Comparison of ENCODE assay signal across 12 mouse cellular contexts in genomic region chr17:55224058-55224457, GRCm38 (mm10).
"Had no signal": no experiment of that assay in that cellular context is flagged by ENCODE, and none has a peak within 500 bp of the region (broad histone marks: within the 10 kb centered on the region; RNA-seq: fewer than 3 reads in every experiment).

No protein-coding gene starts in this region.

- DNase-seq: kidney, adult 2 months; kidney, postnatal 25 days; layer of hippocampus, postnatal 36 days; liver, postnatal 0 days; lung, embryonic 14.5 days; right cerebral cortex, postnatal 14 days; spleen, adult 18-20 months; thymus, adult 2 months; thymus, postnatal 14 days; thymus, postnatal 4 days had no signal

- ATAC-seq: liver, postnatal 0 days; lung, postnatal 0 days; midbrain, embryonic 16.5 days had no signal
